Mouse (Mus musculus) bone marrow macrophage, adult 2 months (primary cell): ENCODE measurements around the gene Epha3. TPM values are rescaled to one million over a fixed set of nuclear protein-coding genes. Genes with fewer than 3 reads are reported as not detected.
A peak's percentile ranks its signal among the peaks of the same experiment; 100 is the strongest.

ENCODE experiments used
- H3K27ac ChIP-seq: 2 replicates; pipeline ENCODE4 v1.5.1; 2012; ENCODE audit warnings: low read depth, low read length; ENCODE audit not compliant: insufficient read depth
- H3K4me1 ChIP-seq: 2 replicates; pipeline ENCODE4 v1.6.1; 2012; ENCODE audit warnings: low read length; ENCODE audit not compliant: control insufficient read depth, insufficient read depth
- H3K4me3 ChIP-seq: 2 replicates; pipeline ENCODE4 v1.5.1; 2012; ENCODE audit warnings: mild to moderate bottlenecking, low read length, moderate library complexity; ENCODE audit not compliant: insufficient read depth
- CTCF ChIP-seq: IDR thresholded peaks from 2 replicates; pipeline ENCODE4 v1.5.1; 2012; ENCODE audit warnings: low read depth, mild to moderate bottlenecking, low read length, moderate library complexity
- POLR2A ChIP-seq: IDR thresholded peaks from 2 replicates; pipeline ENCODE4 v1.6.1; 2012; ENCODE audit warnings: mild to moderate bottlenecking, low read depth, low read length, borderline replicate concordance
- polyA plus RNA-seq: library from polyadenylated mRNA; stranded (reverse); fragments of >200 nt; gene quantifications from 2 replicates; pipeline ENCODE4 v1.2.4, GENCODE M21; 2012; ENCODE audit not compliant: missing spikeins, insufficient read depth, insufficient read length

The Epha3 gene
- not detected in 2 replicates for polyA plus RNA-seq

DNA sequence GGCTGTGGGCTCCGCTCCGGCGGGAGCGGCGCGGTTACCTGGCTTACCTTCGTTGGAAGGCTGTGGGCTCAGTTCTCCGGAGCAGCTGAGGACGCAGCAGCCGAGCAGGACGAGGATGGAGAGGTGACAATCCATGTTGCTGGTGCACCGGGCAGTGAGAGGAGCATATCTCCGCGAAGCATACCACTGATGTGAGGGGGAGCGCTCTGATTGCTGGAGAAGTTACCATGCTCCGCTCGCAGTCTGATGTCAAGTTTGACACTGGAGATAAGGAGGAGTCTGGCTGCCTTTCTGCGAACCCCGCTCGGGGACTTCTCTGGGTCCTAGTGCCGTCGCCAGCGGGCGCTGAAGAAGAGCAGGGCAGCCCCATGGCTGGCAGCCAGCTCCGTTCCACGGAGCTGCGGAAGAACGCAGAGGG is at the start of gene Epha3:
Gene Epha3, minus strand, starts transcription at position 263 of the 418 bp plus-strand sequence.
- no peak within 1 kb of the TSS for H3K27ac ChIP-seq
- peak within 1 kb of the TSS; percentile 51 for H3K4me3 ChIP-seq
- TF ChIP-seq POLR2A: no peak
- no peak for TF ChIP-seq CTCF
- H3K4me1 ChIP-seq: no peaks in the 10 kb centered on the region; the same call in 1 of the 2 replicates

DNA sequence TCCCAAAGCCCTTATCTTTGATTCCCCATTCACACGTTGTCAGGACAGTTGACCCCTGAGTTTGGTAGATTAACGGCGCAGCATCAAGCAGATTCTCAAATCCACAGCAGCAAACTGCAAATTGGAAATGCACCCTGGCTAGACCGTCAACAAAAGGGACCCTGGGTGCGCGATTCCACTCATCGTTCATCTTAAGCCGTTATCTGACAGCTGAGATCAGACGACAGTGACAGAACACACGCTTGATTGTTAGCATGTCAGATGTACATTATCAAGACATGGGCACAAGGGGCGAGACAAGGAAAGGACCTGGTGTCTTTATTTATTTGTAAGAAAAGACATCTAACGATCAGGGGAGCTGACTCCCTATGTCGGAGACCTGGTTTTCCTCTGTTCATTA is 39.5 kb upstream of the Epha3 start:
- Histone ChIP-seq H3K27ac (no peak overlapping the region), H3K4me3 (no peak overlapping the region), H3K4me1 (no peaks in the 10 kb centered on the region)
- no peak for TF ChIP-seq POLR2A
- no peak for TF ChIP-seq CTCF

DNA sequence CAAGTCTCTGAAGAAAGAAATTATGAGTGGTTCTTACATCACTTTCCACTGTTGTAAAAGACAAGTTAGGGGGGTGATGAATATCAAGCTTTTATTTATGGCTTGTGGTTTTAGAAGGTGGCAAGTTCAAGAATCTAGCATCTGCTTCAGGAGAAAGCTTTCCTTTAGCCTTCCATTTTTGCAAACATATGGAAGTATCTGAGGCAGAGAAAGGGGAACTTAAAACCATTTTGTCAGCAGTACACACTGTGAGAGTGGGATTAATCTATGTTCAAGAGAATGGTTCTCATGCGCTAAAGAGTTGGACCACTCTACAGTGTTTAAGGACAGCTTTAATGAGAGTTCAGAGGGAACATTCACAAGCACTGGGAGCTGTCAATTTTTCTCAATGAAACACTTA is 17.2 kb upstream of the Epha3 start:
- Histone ChIP-seq H3K27ac (no peak overlapping the region), H3K4me1 (no peaks in the 10 kb centered on the region), H3K4me3 (no peak overlapping the region)
- TF ChIP-seq POLR2A (no peak), CTCF (no peak)

DNA sequence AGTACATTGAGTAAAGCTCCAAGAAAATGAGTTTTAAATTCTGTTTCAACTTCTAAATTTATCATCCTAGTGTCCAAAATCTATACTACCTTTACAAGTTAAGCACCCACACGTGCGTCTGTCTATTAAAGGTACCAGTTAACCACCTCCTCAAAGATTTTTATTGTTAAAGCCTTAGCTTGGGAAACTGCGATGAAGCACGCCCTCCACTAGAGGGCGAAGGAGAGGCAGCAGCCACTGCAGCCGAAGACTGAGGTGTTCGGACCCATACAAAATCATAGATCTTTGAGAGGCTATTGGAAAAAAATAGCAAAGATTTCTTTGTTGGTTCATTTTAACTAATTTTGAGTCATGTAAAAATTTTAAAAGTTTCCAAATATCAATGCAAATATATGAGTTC is 8.3 kb upstream of the Epha3 start:
- Histone ChIP-seq H3K4me3 (no peak overlapping the region), H3K27ac (no peak overlapping the region), H3K4me1 (no peaks in the 10 kb centered on the region)
- TF ChIP-seq POLR2A (no peak), CTCF (peak; percentile 82)

DNA sequence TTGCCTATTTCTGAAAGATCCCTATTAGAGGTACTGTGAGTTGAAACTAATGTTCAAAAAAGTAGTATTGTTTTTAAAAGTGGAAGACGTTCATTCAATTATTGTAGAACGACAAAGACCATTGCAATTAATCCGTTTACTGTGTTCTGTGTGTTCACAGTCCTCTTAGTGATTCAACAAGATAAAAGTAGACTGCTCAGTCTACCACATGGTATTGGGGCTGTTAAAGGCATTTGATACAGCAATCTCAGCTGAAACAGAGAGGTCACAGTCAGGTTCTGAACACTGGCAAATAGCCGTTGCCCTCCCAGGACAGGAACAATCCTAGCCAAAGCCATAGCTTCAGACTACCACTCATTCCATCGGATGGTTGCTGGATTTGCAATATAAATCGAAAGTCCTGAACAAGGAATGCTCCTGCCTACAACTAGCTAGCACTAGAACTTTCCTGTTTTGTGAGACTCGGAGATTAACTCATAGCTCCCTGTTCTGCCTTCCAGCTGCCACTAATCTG is 545 bp upstream of the Epha3 start:
- H3K4me1 ChIP-seq: no peaks in the 10 kb centered on the region; the same call in 1 of the 2 replicates
- no peak overlapping the region for H3K27ac ChIP-seq
- H3K4me3 ChIP-seq: no peak overlapping the region
- TF ChIP-seq CTCF: no peak
- TF ChIP-seq POLR2A: no peak

DNA sequence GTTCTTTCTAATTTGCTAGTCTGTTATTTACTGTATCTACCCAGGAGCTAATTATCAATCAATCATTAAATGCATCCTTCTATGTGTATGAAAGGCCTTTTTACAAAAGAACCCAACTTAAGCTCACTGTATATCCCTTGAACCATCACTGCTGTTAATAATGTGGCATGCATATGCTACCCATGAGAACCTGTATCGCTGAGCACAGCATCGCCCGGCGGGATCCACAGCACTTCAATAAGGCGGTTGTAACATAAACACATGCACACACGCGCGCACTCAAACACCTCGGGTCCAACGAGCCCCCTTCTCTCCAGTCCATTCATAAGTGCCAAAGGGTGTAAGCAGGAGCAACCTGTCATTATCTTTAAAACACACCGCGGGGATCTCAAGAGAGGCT is 794 bp downstream of the Epha3 start:
- H3K4me3 ChIP-seq: no peak overlapping the region

DNA sequence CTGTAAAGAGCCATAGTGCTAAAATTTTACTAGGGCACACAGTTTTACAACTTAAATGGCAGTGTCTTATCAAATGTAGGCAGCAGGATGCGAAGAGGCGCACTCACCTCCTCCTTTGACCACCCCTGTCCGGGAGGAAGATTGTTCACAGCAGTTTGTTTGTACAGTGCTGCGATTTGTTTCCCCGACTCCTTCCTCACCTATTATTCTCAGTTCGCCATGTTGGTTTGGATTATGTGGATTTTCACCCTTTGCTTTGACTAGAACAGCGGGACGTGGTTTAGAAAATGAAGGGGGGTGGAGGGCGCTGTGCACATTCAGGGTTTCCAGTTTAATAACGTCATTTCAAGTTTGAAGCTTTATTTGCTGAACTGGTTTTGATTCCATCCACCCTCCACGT is 6.4 kb downstream of the Epha3 start:
- no peaks in the 10 kb centered on the region for H3K4me1 ChIP-seq
- TF ChIP-seq CTCF: no peak
- no peak for TF ChIP-seq POLR2A
- H3K27ac ChIP-seq: no peak overlapping the region
- no peak overlapping the region for H3K4me3 ChIP-seq

More for the DNA sequence above, 794 bp downstream of the Epha3 start:
- no peaks in the 10 kb centered on the region; the same call in 1 of the 2 replicates for H3K4me1 ChIP-seq
- TF ChIP-seq POLR2A: no peak
- no peak for TF ChIP-seq CTCF
- H3K27ac ChIP-seq: no peak overlapping the region

DNA sequence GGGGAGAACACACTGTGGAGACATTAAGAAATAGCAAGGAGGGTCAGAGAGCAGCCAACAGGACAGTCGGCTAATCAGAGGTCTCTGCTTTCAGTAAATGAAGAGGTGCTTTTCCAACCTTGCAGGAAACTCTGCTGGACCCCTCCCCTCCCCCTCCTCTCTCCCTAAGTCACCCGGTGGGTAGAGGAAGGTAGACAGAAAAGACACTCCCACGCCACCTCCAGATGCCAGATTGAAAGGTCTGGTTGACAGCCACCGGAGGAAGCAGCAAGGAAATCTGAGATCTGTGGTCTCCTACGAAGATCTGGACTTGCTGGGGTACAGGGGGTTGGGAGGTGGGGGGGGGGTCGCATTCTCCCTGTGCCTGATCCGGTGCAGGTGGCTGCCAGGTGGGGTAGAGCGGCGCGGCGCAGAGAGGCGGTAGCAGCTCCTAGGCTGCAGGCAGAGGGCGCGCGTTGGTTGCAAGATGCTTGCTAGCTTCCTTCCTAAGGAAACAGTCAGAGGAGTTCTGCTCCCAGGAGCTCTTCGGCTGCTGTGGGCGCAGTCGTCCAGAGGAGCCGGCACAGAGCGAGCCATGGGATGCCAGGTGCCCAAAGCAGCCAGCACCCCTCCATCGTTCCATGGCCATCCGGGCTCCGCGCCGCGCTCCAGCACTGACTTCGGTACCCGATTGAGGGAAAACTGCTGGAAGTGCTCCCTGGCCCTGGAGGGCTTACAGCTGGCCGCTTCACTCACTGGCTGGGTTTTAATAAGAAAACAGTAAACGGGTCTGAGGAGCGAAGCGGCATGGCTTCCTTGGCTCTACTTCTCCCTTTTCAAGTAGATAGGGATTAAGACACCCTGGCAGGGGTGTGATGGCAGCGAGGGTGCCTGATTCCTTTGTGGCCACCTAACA is 7.1 kb downstream of the Epha3 start:
- Histone ChIP-seq H3K27ac (no peak overlapping the region), H3K4me1 (no peaks in the 10 kb centered on the region), H3K4me3 (no peak overlapping the region)
- TF ChIP-seq POLR2A (no peak), CTCF (no peak)

DNA sequence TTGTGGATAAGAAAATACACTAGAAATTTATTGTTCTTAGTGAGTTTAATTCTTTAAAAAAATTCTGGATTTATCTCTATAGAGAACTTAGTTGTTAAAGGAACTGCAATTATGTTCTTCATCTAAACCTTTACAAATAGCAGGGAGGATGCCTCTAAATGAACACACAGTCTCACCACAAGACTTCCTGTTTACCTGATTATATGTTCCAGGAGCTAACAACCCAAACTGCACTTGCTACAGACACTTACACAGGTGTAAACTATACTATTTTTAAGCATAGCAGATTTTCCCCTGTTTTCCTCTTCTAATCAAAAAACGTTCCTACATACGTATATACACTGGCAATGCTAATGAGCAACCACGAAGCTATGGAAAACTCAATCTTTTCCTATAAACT is 13.7 kb downstream of the Epha3 start:
- H3K4me3 ChIP-seq: no peak overlapping the region
- TF ChIP-seq POLR2A (no peak), CTCF (no peak)
- no peak overlapping the region for H3K27ac ChIP-seq
- H3K4me1 ChIP-seq: no peaks in the 10 kb centered on the region

DNA sequence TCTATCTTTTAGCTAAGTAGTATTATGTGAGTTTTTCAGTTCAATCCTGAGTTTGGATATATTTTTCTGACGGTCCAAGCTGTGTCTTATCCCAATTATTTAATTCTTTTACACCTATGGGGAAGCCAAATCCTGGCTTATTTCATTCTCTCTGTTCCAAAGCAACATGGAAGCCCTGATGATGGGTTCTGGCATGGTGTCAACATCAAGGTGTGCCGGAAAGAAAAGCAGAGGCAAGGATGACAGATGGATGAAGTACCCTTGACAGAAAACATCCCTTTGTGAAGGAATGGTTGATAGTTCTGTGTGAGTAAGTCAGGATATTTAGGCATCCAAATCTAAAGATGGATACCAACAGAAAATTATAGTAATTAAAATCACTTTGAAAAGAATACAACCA is 21.1 kb downstream of the Epha3 start:
- H3K4me1 ChIP-seq: no peaks in the 10 kb centered on the region
- H3K27ac ChIP-seq: no peak overlapping the region
- TF ChIP-seq CTCF (no peak), POLR2A (no peak)
- H3K4me3 ChIP-seq: no peak overlapping the region
